Mouse (Mus musculus) thymus, postnatal 10 days (tissue): ENCODE results near the gene Thada.

ENCODE experiments used
- DNase-seq, 2 experiments: peaks; one replicate each; pipeline ENCODE4 v3.0.0; 2021; ENCODE audit warnings: low spot score in 2 of 2

Gene Thada

DNA sequence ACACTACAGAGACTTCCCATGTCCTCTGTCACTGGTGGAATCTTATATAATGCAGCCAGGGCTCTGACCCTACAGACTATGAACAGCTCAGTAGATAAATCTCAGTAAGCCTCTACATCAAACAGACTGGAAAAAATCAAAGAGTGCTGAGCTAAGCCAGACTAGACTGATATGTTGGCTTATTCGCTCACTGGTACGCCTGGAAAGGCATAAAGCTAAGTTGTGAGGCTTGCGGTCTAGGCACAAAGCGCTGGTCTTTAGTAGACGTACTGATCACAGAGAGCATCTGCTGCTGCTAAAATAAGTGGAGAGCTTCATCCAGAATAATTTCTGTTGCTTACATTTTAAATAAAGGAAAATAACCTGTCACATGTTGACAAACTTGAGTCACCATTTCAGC, 95.6 kb downstream of the Thada start:
- DNase-seq, result no peak

DNA sequence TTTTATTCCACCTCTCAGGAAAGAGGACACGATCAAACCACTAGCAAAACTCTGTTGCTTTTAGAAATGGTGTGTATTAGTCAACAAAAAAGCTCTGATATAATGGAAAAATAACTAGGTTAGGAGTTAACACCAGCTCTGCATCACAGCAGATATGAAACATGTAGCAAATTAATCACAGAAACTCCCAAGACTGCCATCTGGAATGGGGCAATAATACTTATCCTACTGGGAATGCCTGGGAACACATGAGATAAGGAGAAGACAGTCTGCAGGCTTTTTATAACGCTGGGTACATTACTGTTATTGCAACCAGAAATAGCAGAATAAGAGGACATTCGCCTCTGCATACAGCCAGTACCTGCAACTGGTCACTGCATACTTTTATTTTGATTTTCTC, 96.2 kb downstream of the Thada start:
- DNase-seq, result no peak

DNA sequence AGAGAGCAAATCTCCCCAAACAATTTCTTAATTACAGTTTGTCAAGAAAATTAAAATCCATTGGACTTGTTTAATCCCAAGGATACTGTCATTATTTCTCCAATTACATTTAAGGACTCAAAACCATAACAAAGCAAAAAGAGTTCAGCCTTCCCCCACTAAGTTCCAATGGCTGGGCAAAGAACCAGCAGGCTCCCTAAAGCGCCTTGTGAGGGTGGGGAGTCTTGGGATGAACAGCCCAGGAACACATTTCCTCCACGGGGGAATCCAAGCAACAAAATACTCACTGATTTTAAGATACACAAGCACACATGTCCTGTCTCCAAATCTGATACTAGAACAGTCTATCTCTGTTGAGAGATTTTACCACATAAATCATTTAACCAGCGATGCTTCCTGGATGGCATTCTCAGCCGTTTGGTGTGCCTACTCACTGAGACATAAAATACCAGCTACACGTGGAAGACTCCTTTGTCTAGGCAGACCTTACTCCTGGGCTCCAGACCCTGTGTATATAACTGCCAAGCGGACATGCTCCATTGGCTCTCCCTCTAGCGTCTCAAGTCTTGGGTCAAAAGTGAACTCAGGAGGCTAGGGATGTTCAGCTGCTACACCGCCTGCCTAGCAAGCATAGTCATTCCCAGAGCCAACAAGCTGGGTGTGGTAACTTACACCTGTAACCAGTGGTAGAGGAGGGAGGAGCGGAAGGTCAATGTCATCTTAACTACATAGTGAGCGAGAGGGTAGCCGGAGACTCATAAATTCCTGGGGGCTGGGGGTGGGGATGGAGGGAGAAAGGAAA, 97.6 kb downstream of the Thada start:
- DNase-seq, result no peak

DNA sequence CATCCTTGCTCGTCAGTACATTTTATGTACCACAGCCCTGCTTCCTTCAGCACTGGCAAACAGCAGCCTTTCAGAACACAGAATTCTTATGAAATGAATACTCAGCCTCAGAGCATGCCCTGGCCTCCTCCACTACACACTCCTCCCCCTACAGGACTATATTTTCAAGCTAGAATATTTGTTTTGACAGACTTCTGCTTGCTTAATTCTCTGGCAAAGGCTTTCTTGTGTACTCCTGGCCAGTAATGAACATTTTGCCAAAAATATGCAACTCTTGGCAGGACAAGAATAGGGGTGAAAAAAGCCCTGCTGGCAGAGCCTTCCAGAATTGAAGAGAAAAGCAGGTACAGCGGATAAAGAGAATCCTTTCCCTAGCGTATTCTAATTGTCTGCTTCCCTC, 98.3 kb downstream of the Thada start:
- no peak for DNase-seq

DNA sequence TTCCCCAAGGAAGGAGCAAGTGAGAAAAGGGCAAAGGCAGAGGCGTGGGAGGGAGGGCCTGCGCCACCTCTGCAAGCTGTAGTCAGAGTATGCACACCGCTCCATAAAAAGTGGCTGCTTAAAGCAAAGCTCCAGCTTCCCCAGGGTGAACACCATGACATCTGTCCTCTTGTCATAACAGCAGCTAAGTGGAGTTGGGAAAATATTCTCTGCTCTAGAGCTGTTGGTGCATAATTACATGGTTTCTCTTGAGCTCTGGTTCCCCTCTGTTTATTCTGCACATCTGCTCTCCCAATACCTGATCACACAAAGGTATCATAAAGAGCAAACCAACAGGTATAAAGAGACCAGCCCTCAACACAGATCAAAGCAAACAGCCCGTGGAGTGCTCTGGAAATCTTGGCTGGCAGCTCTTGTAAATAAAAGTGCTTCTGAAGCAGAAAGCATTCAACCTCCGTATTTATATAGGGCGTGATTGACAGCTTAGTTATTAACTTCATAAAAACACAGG, 100.2 kb downstream of the Thada start:
- DNase-seq, result no peak

DNA sequence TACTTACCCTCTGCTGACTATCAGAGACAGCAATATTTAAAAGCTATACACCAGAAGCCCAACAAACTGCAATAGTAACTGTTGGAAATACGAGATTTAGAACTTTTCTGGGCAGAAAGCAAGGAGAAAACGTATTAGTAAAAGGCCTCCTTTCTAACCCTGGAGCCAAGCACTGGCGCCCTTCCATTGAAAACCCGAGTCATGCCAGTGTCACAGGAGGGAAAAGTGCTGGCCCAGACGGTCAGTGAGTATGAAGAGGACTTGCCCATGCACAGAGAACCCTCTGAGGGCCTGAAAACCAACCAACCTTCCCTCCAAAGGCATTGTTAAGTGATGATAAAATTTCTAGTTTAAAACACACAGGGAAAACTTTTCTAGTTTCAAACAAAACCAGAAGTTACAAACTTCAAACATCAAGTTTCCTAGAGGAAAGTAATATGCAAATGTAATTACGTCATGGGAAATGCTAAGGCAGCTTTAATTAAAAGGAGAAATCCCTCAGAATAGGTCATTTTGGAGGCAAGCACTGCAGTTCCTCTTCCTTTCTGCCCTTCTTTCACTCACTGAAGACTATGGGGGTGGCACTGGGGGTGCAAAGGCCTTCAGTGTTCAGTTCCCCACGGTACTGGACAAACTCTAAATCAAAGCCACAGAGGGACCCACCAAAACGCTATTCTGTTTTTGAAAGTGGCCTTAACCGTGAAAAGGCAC, 100.8 kb downstream of the Thada start:
- no peak for DNase-seq

DNA sequence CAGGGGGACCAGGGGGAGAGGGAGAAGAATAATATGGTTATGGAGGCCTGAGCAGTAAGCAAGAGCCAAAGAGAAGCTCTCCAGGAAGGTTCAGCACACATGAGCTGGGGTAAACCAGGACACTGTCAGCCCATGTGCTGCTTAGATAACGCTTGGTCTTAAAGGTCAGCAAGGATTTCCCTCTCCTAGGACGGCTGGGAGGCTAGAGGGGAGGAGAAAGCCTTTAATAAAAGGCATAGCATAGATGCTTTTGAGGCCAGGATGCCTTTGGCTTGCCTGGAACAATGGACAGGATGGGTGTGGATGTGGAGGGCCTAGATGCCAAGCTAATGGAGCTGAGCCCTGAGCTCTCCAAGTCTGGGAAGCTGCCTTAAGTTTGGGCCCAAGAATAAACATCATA, 102.6 kb downstream of the Thada start:
- no peak for DNase-seq

DNA sequence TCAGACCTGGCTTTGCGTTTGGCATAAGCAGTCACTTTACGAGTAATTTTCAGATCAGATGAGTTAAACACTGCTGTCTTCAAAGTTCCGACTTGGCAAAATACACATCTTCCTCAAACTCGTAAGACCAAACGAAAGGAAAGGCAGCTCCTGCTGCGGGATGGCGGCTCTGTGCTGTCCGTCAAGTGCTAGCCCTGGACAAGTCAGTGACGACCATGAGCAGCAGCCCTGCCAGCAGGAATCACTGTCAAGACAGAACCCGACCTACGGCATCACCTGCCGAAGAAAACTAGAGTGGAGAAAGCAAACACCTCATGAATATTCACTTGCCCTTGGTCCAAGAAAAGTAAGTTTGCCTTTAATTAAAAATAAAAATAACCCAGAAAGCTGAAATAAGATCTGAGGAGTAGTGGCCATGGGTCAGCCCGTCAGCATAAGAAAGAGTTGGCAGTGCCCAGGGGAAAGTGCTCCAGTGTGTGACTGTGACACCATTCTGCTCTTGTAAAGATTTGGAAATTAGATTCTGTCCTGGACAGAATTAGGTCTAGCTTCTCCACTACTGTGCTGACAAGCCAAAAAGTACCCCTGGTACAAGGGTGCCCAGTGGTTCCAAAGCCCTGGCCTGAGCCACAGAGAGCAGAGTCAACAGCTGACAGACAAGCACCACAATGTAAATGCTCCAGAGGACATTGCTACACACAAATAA, 103.3 kb downstream of the Thada start:
- DNase-seq, result no peak

DNA sequence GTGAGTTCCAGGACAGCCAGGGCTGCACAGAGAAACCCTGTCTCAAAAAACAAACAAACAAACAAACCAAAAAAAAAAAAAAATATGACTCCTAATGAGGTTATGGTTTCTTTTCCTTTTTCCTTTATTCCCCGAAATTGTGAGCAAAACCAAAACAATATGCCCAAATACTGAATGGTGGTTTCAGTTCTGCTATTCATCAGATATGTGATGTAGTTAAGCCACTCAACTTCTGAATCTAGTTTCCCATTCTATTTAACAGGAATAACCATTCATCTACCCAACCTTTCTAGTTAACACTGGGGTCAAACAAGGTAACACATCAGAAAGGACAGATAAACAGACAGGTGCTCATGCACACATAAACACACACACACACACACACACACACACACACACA, 105.0 kb downstream of the Thada start:
- DNase-seq, result no peak

DNA sequence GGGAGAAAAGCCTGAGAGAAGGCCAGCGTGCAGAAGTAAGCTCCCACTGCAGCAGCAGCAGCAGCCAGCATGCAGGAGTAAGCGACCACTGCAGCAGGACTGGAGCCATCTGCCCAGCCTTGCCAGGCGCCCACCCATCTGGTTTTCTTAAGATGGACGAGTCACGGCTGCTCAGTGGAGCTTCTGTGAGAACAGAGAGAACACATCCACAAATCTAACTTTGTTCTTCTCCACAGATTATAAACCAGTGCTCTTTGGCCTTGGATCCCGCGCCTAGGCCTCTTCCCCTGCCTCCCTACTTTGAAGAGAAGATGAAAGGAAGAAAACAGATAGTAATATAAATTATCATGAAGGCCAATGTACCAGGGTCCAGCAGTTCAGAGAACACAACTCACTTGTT, 106.2 kb downstream of the Thada start:
- DNase-seq, result no peak

DNA sequence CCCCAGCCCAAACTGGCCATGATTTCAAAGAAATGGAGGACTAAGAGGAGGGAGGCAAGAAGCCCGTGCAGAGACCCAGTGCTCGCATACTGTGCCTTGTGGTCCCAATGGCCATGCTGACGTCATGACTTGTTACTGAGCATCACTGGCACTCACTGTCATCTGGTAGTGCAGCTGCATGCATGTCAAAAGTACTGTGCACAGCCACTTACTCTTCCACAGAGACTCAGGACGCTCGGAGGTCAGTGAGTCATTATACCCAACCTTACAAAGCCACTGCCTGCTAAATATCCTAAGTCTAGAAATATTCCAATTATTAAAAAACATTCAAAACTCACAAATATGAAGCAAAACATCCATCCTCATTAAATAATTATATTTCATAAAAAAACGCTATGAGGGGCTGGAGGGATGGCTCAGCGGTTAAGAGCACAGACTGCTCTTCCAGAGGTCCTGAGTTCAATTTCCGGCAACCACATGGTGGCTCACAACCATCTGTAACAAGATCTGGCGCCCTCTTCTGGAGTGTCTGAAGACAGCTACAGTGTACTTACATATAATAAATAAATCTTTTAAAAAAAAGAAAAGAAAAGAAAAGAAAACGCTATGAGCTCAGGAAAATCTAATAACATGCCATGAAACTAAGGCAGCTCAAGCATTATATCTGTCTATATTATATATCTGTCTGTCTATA, 106.9 kb downstream of the Thada start:
- DNase-seq, result no peak

DNA sequence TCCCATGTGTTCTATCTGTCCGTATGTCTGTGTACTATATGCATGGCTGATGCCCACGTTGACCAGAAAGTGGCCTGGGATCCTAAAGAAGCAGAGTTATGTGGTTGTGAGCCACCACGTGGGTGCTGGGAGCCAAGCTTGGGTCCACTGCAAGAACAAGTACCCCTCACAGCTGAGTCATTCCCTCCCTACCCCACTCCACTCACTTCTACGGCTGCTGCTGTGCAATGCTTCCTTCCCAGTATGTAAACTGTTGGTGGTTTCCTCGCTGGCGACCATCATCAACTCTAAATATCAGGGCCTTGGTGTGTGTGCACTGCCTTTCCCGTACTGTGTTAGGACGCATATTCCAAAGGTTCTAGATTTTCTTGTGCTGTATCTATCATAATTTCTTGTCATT, 108.2 kb downstream of the Thada start:
- DNase-seq, result no peak

DNA sequence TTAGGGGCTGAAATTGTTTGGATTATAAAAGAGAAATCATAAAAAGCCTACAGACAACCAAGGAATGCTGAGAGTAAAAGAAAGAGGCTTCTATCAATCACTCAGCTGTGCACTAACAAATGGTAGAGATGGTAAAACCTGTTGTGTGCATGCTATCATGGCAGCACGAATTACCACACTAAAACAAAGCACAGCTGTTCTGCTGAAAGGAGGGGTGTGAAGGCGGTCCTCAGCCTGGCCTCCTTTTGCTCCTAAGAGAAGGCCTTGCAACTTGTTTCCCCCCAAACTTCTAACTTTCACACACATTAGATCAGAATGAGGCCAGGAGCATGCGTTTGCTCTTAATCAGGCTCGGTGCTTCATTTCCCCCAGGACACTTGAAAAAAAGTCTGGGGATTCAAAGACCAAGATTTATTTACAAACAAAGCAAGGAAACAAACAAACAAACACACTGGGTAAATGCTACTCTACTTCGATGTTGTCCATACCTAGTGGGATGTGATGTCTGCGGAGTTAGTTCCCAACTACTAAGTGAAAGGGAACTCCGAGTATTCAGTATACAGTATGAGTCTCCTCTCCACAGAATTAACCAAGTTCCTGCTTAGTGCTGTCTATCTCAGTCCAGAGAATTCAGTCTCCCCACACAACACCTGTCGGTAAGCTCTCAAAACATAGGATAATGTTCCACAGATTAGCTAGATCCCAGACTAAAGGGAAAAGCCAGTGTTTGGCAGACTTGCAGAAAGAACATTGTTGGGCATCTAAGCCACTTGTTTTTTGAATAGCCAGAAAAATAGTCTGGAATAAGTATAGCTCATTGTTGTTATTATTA, 109.7 kb downstream of the Thada start:
- DNase-seq, result no peak

DNA sequence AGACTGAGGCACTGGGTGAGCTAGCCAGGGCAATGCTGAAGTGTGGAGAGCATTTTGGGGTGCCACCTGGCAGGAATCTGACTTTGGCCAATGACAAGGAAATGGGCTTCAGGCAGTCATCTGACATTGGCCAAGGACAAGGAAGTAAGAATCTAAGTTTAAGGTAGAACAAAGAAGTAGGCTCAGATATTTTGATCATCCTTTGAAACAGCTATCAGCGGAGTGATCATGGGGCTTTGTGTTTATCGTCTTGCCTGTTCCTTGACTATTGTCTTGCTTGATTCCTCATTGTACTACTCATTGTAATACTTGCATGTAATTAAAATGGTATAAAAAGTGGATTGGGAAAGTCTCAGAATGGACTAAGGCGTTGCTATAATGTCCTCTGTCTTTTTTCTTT, 111.0 kb downstream of the Thada start:
- DNase-seq, result no peak

DNA sequence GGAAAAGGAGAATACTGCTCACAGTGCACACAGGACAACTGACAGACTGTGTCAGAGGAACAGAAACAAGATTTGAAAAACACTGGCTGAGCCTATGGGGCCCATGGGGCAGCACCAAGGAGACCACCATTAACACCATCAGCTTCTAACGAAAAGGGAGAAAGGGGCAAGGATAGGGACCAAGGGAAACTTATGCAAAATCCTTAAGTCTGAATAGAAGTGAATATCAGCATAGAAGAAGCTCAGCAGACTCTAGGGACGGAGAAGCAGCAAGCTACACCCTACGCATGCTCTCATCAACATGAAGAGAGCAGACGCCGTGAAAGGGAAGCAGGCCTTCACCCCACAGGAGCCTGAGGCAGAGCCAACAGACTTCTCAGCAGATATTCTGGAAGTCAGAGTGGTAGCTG, 112.1 kb downstream of the Thada start:
- no peak for DNase-seq

DNA sequence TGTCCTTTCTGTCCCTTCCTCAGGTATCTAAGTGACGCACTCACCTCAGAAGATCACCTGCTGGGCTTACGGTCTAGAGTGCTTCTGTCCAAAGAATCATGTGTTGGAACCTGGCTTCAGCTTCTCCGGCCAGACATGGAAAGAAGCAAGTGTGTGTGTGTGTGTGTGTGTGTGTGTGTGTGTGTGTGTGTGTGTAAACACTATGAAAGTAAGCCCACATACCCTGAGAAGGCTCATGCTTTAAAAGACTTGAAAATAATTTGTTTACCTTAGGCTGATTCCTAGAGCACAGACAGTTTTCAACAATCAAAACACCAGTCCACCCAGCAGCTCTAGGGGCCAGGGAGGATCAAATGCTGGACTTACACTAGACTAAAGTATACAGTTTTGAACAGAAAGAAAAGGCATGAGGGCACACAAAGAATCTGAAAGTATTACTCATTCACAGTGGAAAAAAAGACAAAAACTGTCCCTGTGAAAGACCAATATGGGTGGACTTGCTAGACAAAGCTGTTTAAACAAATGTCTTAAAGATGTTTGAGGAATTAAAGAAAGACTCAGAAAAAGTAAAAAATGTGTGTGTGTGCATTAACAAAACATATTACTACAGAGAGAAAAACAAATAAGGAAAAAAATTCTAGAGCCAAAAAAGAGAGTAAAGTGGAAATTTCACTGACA, 112.6 kb downstream of the Thada start:
- no peak for DNase-seq

DNA sequence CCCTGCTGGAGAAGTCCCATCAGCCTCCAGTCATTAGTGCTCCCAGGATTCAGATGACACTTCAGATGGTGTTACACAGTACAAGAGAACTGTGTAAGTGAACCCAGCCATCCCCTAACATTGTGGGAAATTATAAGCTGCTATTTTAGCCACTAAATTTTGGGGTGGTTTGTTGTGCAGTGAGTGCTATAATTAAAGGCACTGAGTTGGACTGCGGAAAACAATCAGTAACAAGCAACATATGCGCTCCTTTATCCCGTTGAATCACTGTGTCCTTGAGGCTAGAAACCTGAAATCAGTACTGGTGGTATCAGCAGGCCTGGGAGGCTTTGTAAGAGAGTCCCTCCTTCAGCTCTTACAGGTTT, 113.2 kb downstream of the Thada start:
- no peak for DNase-seq

DNA sequence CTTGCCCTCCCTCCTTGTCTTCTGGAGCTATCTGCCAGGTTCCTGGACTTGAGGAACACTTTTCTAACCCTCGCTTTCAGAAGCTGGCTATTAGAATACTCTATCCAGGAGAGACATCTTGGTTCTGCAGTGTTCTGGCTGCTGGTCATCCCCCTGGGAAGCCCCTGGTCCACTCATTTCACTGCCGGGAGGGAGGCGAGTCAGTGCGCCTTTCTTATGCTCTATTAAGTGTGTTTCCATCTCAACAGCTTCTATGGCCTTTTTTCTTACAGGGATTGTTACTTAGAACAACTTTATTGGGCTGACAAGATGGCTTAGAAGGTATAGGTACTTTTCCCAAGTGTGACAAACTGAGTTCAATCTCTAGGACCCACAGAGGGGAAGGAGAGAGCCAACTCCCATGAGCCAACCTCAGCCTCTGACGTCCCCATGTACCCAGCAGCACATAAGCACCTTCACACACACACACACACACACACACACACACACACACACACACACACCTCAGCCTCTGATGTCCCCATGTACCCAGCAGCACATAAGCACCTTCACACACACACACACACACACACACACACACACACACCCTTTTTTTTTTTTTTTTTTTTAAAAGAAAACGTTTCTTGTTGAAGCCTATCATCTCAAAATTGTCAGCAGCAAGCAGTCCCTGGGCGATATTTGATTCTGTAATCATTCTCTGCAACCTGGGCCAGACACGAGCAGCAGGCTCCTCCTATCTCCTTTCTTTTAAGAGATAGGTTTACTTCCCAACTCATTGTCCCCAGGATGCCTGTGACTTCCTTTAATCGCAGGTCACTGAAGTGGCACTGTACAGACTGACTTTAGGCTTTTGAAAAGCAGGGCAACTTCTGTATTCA, 113.9 kb downstream of the Thada start:
- no peak for DNase-seq

DNA sequence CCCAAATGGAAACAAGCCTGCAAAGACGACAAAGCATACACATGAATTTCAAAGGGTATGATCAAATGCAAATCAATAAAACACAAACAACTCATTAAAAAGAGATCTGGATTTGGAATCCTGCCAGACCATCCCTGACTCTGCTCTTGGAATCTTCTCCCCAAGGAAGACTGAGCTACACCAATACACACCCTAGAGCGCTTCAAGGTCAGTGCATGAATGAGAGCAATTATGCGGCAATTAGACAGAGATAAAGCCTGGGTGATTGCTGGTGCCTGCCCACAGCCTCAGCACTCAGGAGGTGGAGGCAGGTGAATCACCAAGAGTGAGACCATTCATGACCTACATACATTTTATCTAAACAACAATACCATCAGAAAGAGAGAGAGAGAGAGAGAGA, 114.7 kb downstream of the Thada start:
- DNase-seq, result no peak

DNA sequence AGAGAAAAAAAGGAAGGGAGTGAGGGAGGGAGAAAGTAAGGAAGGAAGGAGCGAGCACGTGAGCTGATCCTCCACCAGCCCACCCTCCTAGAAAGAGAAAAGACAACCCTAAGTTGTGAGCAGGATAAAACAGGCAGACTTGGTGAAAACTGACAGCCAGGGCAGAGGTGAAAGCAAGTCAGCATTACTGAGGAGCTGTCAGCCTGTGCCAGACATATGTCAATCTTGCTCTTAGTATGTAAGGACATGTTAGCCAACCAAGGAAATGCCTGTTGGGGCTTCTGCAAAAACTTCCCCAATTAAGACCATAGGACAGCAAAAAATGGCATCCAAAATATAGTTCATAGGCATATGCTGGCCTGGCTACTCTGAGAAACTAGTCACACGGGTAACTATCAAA, 117.1 kb downstream of the Thada start:
- no peak for DNase-seq
